Mouse (Mus musculus) heart, adult 2 months (tissue): ENCODE measurements around the gene Prdm11.

ENCODE experiments used
- CTCF ChIP-seq: fragments of 200-600 bp; IDR thresholded peaks from 2 replicates; pipeline ENCODE4 v1.8.1; 2022; ENCODE audit warnings: antibody characterized with exemption, mild to moderate bottlenecking, moderate library complexity
- EP300 ChIP-seq: fragments of 200-500 bp; IDR thresholded peaks from 2 replicates; pipeline ENCODE4 v1.6.1; 2011; ENCODE audit warnings: low read depth, low read length, control low read depth; ENCODE audit not compliant: insufficient read depth
- POLR2A ChIP-seq: fragments of 200-500 bp; IDR thresholded peaks from 2 replicates; pipeline ENCODE4 v1.6.1; 2011; ENCODE audit warnings: mild to moderate bottlenecking, low read depth, low read length, control low read depth; ENCODE audit not compliant: insufficient read depth

- peak; percentile 47 for TF ChIP-seq CTCF
- TF ChIP-seq POLR2A = no peak
- TF ChIP-seq EP300 = no peak
Measured at GRCm38 (mm10) chr2:92966257-92966656, 79.7 kb downstream of the Prdm11 start.
